Mouse (Mus musculus): ENCODE measurements around the gene Serpinb6a. TPM values are rescaled to one million over a fixed set of nuclear protein-coding genes. Genes with fewer than 3 reads are reported as not detected.
A peak's percentile ranks its signal among the peaks of the same experiment; 100 is the strongest.

The Serpinb6a gene
- polyA plus RNA-seq (2015; fragmentation: Nextera tagmentation; extraction: Ambion mirVana): 37.4 and 38.7 TPM in 2 replicates

DNA sequence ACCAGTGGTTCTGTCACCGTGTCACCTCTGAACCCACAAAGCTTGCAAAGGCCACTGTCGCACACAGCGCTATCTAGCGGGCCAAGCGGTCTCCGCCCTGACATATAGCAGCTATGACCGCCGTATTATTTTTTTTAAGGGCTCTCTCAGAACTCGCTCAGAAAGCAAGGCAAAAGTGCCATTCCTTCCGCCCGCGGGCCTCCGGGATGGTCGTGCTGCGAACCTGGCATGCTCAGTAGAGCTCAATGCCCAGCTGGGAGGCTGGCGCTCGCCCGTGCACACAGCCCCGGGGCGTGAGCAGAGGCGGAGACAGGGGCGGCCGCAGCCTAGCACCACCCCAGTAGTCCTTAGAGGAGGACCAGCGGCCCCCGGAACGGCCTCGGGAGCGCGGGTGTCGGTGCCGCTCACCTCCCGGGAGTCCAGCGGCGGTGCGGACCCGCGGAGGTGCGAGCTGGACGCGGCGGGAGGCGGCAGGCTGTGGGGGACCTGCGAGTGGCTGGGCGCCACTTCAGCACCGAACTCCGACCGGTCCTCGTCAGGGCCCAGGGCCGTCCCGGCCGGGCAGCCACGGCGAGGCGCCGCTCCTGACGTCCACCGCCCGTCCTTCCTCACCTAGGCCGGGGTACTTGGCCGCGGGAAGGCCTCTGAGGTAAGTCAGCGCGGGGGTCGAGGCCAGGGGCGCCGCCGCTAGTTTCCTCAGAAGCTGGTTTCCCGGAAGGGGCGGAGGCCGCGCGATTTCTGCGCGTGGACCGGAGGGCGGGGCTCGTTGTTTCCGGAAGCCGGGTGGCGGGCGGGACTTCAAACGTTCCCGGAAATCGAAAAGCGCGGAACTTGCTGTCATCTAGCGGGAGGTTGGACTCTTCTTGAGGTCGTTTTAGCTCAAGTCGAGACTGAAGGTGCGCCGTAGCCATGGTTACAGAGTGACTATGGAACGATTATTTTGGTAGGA, at the start of gene Serpinb6a, which contains the start of gene Ripk1:
TSS of gene Serpinb6a (minus strand) at position 737 of the 949 bp plus-strand sequence.
TSS of gene Ripk1 (plus strand) at position 306 of the 949 bp plus-strand sequence.
- Histone ChIP-seq H3K9me3 (no peaks in the 10 kb centered on the region), H3K4me3 (peak within 1 kb of the TSS; percentile 93), H3K4me1 (replicated peaks) (peaks cover 17% of the 10 kb centered on the region), H3K9ac (peak within 1 kb of the TSS; percentile 94), H3K27me3 (no peaks in the 10 kb centered on the region), H3K27ac (peak within 1 kb of the TSS; percentile 93), H3K36me3 (peaks cover 4% of the 10 kb centered on the region; the same call in 1 of the 2 replicates), H3K4me2 (peak within 1 kb of the TSS; percentile 77)
- under 1% methylated on average over 63 of the region's 92 CpGs for WGBS
- ATAC-seq (ENCODE audit: low FRiP score): peak; percentile 97

GRCm38 (mm10) chr13:34051692-34052091, 49.1 kb upstream of the Serpinb6a start:
- 96% methylated on average over 3 of the region's 3 CpGs for WGBS
- Histone ChIP-seq H3K9me3 (peaks cover 3% of the 10 kb centered on the region; the same call in 1 of the 2 replicates), H3K9ac (no peak overlapping the region), H3K4me1 (replicated peaks) (no peaks in the 10 kb centered on the region; the same call in 1 of the 2 replicates), H3K4me3 (no peak overlapping the region), H3K27me3 (no peaks in the 10 kb centered on the region), H3K36me3 (peaks cover 62% of the 10 kb centered on the region), H3K27ac (no peak overlapping the region), H3K4me2 (no peak overlapping the region)
- no peak for ATAC-seq (ENCODE audit: low FRiP score)

- Histone ChIP-seq H3K9me3 (no peaks in the 10 kb centered on the region), H3K4me3 (no peak overlapping the region), H3K27ac (no peak overlapping the region), H3K4me1 (replicated peaks) (no peaks in the 10 kb centered on the region; the same call in 1 of the 2 replicates), H3K27me3 (no peaks in the 10 kb centered on the region), H3K36me3 (peaks cover 56% of the 10 kb centered on the region), H3K9ac (no peak overlapping the region), H3K4me2 (no peak overlapping the region)
- WGBS: 96% methylated on average over 8 of the region's 8 CpGs
- ATAC-seq (ENCODE audit: low FRiP score): no peak
These were observed 47.9 kb upstream of the Serpinb6a start for GRCm38 (mm10) chr13:34050479-34050878.

DNA sequence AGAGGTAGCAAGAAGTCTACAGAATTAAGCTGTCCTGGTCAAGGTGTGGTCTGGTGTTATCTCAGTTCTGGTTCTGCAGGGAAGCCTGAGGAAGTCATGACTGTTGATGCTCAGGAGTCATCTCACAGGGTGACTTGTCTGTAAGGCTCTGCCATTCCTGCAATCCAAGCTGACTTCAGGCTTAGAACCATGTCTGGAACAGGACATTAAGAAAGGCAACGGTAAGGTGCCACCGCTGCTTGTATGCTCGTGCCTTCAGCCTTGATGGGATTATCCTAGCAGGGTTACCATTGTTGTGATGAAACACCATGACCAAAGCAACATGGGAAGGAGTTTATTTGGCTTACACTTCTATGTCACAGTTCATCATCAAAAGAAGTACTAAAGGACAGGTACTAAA, 44.9 kb upstream of the Serpinb6a start:
- 92% methylated on average over 3 of the region's 3 CpGs for WGBS
- H3K27me3 ChIP-seq: no peaks in the 10 kb centered on the region
- no peak overlapping the region for H3K4me2 ChIP-seq
- H3K27ac ChIP-seq: no peak overlapping the region
- no peak overlapping the region for H3K9ac ChIP-seq
- no peak overlapping the region for H3K4me3 ChIP-seq
- ATAC-seq (ENCODE audit: low FRiP score): no peak
- peaks cover 34% of the 10 kb centered on the region for H3K36me3 ChIP-seq
- H3K4me1 ChIP-seq (replicated peaks): no peaks in the 10 kb centered on the region; the same call in 1 of the 2 replicates
- H3K9me3 ChIP-seq: no peaks in the 10 kb centered on the region

DNA sequence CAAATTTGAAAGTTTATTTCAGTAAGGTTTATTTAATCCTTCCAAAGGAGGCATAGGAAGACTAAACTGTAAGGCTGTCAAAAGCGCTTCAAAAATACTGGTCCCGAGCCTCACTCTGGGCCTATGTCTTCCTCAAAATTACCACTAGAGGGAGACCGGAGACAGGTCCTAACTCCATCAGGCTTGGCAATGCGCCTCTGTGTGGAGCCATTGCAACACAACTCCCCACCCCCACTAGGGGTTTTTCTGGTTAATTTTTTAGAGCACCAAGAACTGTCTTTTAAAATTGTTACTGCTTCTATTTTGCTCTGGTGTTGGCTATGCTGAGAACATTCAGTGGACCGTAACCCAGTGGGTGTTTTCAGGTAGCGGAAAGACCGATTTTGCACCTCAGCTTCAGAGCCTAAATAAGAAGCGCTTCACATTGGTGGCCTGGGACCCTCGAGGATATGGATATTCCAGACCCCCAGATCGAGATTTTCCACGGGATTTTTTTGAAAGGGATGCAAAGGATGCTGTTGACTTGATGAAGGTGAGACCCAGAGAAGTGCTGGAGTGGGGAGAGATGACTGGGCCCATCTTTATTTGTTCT, 43.9 kb upstream of the Serpinb6a start:
- no peak overlapping the region for H3K9ac ChIP-seq

DNA sequence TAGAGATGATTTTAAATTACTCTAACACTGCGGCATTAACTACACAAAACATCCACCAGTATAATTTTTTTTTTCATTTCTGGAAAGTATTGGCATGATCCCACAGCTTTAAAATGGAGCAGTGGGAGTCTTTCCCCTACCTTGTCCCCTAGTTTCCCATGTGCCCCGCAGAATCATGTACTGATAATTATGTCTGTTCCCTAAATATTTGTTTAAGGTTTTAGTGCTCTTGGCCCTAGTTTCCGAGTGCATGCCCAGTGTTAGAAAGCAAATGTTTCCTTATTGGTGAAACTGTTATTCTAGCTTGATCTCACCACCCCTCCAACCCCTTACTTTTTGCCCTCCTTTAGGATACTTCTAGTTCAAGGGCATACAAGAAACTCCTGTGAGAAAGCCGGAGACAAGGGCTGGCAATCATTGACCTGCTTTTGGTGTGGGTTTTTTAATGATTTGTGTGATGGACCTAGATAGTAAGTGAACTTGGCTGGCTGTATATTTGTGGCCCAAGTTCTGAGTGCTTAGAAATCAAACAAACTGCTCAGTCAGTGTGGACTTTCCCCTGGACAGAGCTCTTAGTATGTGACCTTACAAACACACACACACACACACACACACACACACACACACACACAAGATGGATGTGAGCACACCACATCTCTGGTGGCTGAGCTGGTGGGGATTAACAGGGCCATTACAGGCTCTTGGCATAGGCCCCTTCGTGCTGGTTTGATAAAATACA, 43.1 kb upstream of the Serpinb6a start:
- Histone ChIP-seq H3K27ac (no peak overlapping the region), H3K9me3 (no peaks in the 10 kb centered on the region), H3K27me3 (no peaks in the 10 kb centered on the region), H3K36me3 (peaks cover 21% of the 10 kb centered on the region), H3K9ac (no peak overlapping the region), H3K4me1 (replicated peaks) (no peaks in the 10 kb centered on the region; the same call in 1 of the 2 replicates), H3K4me2 (no peak overlapping the region), H3K4me3 (no peak overlapping the region)
- WGBS: 72% methylated on average over 5 of the region's 5 CpGs
- peak; percentile 37; the same call in 1 of the 2 replicates for ATAC-seq (ENCODE audit: low FRiP score)

More for the DNA sequence above, 43.9 kb upstream of the Serpinb6a start:
- Histone ChIP-seq H3K27me3 (no peaks in the 10 kb centered on the region), H3K36me3 (peaks cover 26% of the 10 kb centered on the region), H3K4me3 (no peak overlapping the region), H3K4me1 (replicated peaks) (no peaks in the 10 kb centered on the region; the same call in 1 of the 2 replicates), H3K27ac (no peak overlapping the region), H3K9me3 (no peaks in the 10 kb centered on the region), H3K4me2 (no peak overlapping the region)
- WGBS: 42% methylated on average over 11 of the region's 11 CpGs
- ATAC-seq (ENCODE audit: low FRiP score): peak; percentile 89

DNA sequence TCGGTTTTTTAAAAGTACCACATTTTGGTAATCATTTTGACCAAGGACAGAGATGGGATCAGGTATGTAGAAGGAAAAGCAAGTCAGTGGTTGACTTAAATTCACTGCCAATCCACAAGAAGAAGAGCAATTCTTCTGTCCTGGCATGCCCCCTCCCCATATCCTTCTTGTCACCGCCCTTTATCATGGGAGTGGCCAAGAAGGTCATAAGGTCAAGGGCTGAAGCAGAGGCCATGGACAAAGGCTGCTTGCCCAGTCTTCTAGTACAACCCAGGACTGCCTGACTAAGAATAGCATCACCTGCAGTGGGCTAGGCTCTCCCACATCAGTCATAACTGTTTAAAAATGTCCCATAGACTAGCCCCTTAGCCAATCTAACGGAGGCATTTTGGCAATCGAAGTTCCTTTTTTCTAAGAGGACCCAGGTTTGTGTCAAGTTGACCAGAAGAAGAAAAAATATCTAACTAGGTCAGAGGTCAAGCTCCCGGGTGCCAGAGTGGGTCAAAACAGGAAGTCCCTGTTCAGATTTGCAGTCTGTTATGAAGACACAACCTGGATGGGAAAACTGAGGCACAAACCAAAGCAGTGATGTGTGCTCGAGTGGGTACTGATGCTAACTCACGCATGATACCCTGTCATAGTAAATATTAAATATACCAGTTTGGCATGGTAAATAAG, 41.3 kb upstream of the Serpinb6a start:
- no peak overlapping the region for H3K27ac ChIP-seq
- H3K9ac ChIP-seq: no peak overlapping the region
- H3K9me3 ChIP-seq: no peaks in the 10 kb centered on the region
- no peak overlapping the region for H3K4me3 ChIP-seq
- ATAC-seq (ENCODE audit: low FRiP score): no peak
- H3K4me1 ChIP-seq (replicated peaks): peaks cover 3% of the 10 kb centered on the region
- no peaks in the 10 kb centered on the region for H3K27me3 ChIP-seq
- H3K4me2 ChIP-seq: no peak overlapping the region
- H3K36me3 ChIP-seq: peaks cover 11% of the 10 kb centered on the region
- WGBS: 81% methylated on average over 7 of the region's 7 CpGs

GRCm38 (mm10) chr13:34040091-34040490, 37.5 kb upstream of the Serpinb6a start:
- Histone ChIP-seq H3K36me3 (no peaks in the 10 kb centered on the region), H3K9me3 (no peaks in the 10 kb centered on the region), H3K27me3 (no peaks in the 10 kb centered on the region), H3K4me2 (no peak overlapping the region), H3K9ac (no peak overlapping the region), H3K4me1 (replicated peaks) (peaks cover 20% of the 10 kb centered on the region), H3K27ac (no peak overlapping the region), H3K4me3 (no peak overlapping the region)
- ATAC-seq (ENCODE audit: low FRiP score): no peak
- WGBS: 94% methylated on average over 3 of the region's 3 CpGs

DNA sequence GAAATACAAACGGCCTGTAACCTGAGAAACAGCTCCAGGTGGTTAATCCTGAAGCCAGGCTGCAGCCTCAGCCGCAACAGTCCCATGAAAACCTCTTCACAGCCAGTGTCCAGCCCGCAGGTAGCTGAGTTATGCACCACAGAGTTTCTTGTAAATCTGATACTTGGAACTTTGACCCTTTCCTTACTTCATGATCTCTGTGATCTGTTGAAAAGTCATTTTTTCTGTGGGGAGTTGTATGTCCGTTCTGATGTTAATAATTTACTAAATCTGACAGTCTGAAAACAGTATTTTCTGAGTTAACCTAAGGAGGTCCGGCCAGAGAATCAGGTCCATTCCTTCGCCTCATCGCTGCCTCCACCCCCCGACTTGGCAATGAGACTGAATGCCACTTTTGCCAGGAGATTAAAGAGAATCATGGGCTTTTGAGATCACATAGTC, 36.3 kb upstream of the Serpinb6a start:
- Histone ChIP-seq H3K36me3 (peaks cover 1% of the 10 kb centered on the region; the same call in 1 of the 2 replicates), H3K27ac (no peak overlapping the region), H3K27me3 (no peaks in the 10 kb centered on the region), H3K9ac (0 out of 2 replicates have a peak overlapping the region, but pooled peaks have one; percentile 51), H3K9me3 (no peaks in the 10 kb centered on the region), H3K4me3 (peak overlapping the region; percentile 72), H3K4me1 (replicated peaks) (peaks cover 20% of the 10 kb centered on the region), H3K4me2 (peak overlapping the region; percentile 74)
- no peak for ATAC-seq (ENCODE audit: low FRiP score)
- WGBS: 50% methylated on average over 8 of the region's 8 CpGs

GRCm38 (mm10) chr13:34038056-34038432, 35.5 kb upstream of the Serpinb6a start:
- Histone ChIP-seq H3K9me3 (no peaks in the 10 kb centered on the region), H3K4me2 (peak overlapping the region; percentile 74), H3K36me3 (peaks cover 7% of the 10 kb centered on the region), H3K27me3 (no peaks in the 10 kb centered on the region), H3K9ac (peak overlapping the region; percentile 89), H3K4me1 (replicated peaks) (peaks cover 20% of the 10 kb centered on the region), H3K27ac (peak overlapping the region; percentile 93), H3K4me3 (peak overlapping the region; percentile 72)
- ATAC-seq (ENCODE audit: low FRiP score): peak; percentile 11
- WGBS: 49% methylated on average over 5 of the region's 5 CpGs
